Comparison of ENCODE assay signal across 10 mouse cellular contexts in genomic region chr12:112012511-112013270, GRCm38 (mm10). TPM values are rescaled to one million over a fixed set of nuclear protein-coding genes. Genes with fewer than 3 reads are reported as not detected.
DNase-seq lines count a peak whose midpoint lies in the region; ATAC-seq and TF ChIP-seq lines count a peak whose summit lies in the region.
"Had no signal": no experiment of that assay in that cellular context is flagged by ENCODE, and none has a peak within 500 bp of the region (broad histone marks: within the 10 kb centered on the region; RNA-seq: fewer than 3 reads in every experiment).

No protein-coding gene starts in this region.

- H3K4me3 ChIP-seq in ES-E14 (ENCODE audit: insufficient read depth in 1 of 2, low read depth in 1 of 2, low read length in 2 of 2, poor library complexity in 1 of 2, severe bottlenecking in 1 of 2), result peak overlapping the region in 1 of 2 experiments; percentile 26; a peak in 1 of 4 replicates
- no peak overlapping the region for H3K4me3 ChIP-seq in intestine, embryonic 15.5 days (replicated peaks)
- H3K4me3 ChIP-seq in liver, postnatal 0 days (ENCODE audit: low read depth, low read length), result no peak overlapping the region

- no peaks in the 10 kb centered on the region for H3K27me3 ChIP-seq in intestine, embryonic 15.5 days (replicated peaks)
- H3K27me3 ChIP-seq in liver, postnatal 0 days (ENCODE audit: insufficient read depth, low read length), result no peaks in the 10 kb centered on the region

- peaks cover 0 to 11% of the 10 kb centered on the region in 2 experiments; a peak in 2 of 4 replicates for H3K4me1 ChIP-seq in ES-E14 (ENCODE audit: control insufficient read depth in 2 of 2, insufficient read depth in 2 of 2, low read length in 2 of 2, poor library complexity in 1 of 2)
- H3K4me1 ChIP-seq in intestine, embryonic 15.5 days (replicated peaks), result no peaks in the 10 kb centered on the region
- no peaks in the 10 kb centered on the region for H3K4me1 ChIP-seq in liver, postnatal 0 days (ENCODE audit: insufficient read depth)

- no peaks in the 10 kb centered on the region for H3K9me3 ChIP-seq in ES-E14 (ENCODE audit: control insufficient read depth, insufficient read depth, low read depth, low read length)
- H3K9me3 ChIP-seq in intestine, embryonic 15.5 days, result no peaks in the 10 kb centered on the region
- no peaks in the 10 kb centered on the region for H3K9me3 ChIP-seq in liver, postnatal 0 days (ENCODE audit: low read length)

- H3K9ac ChIP-seq in ES-E14 (ENCODE audit: insufficient read depth, low read depth, low read length, poor library complexity, severe bottlenecking), result no peak overlapping the region
- H3K9ac ChIP-seq in intestine, embryonic 15.5 days, result no peak overlapping the region
- H3K9ac ChIP-seq in liver, postnatal 0 days (replicated peaks), result no peak overlapping the region

- no peaks in the 10 kb centered on the region for H3K36me3 ChIP-seq in ES-E14 (ENCODE audit: control insufficient read depth, insufficient read depth, low read length, poor library complexity, severe bottlenecking)
- H3K36me3 ChIP-seq in intestine, embryonic 15.5 days, result no peaks in the 10 kb centered on the region
- H3K36me3 ChIP-seq in liver, postnatal 0 days (replicated peaks; ENCODE audit: insufficient read depth, low read length), result no peaks in the 10 kb centered on the region

- no peak overlapping the region for H3K27ac ChIP-seq in ES-E14 (ENCODE audit: insufficient read depth, low read depth, low read length, poor library complexity, severe bottlenecking)
- H3K27ac ChIP-seq in intestine, embryonic 15.5 days, result no peak overlapping the region
- no peak overlapping the region for H3K27ac ChIP-seq in liver, postnatal 0 days (ENCODE audit: low read depth)

- TF ChIP-seq EP300 in liver, postnatal 0 days (IDR thresholded peaks at IDR 0.05; ENCODE audit: low read depth), result no peak

- 43% methylated on average over 12 of the region's 12 CpGs for WGBS in intestine, embryonic 15.5 days
- 54% methylated on average over 12 of the region's 12 CpGs for WGBS in liver, postnatal 0 days (ENCODE audit: insufficient replicate concordance)

- TF ChIP-seq CTCF in liver, postnatal 0 days (IDR thresholded peaks at IDR 0.05; ENCODE audit: low read depth), result no peak

- peak; percentile 86 for ATAC-seq in intestine, embryonic 15.5 days
- ATAC-seq in liver, postnatal 0 days, result peak; percentile 79

- in situ Hi-C loops in ES-E14 (cut with MboI; ENCODE audit: low sequenced_read_pairs in 2 of 2, unreplicated experiment in 2 of 2), result no loop called here

- DNase-seq in ES-E14 (ENCODE audit: low read depth, low spot score), result peak; percentile 34
- DNase-seq in embryo, embryonic 9.5 days (ENCODE audit: extremely low spot score), result peak; percentile 80
- DNase-seq in liver, postnatal 0 days, result peak; percentile 43
- DNase-seq in Muller cell, postnatal 12 days (ENCODE audit: inconsistent ontology term), result no peak
- DNase-seq in ovary, postnatal 14 days (ENCODE audit: low spot score), result no peak
- DNase-seq in cerebellum, postnatal 25 days, result no peak
- no peak for DNase-seq in thymus, postnatal 25 days

- H3K4me2 ChIP-seq in intestine, embryonic 15.5 days (replicated peaks), result peak overlapping the region; percentile 33; the same call in 1 of the 2 replicates
- no peak overlapping the region for H3K4me2 ChIP-seq in liver, postnatal 0 days (ENCODE audit: low read depth, low read length)

TF ChIP-seq in ES-E14, 5 proteins besides CTCF, POLR2A, EP300 and RAD21:
- no peak for TF ChIP-seq CHD2 (IDR thresholded peaks at IDR 0.05; ENCODE audit: low read depth, low read length)

RNA-seq across cellular contexts. Expression of gene Rd3l, which starts 31.6 kb away (rescaled TPM):
- total RNA-seq in ES-E14 (2012; rRNA removed), result not detected in 2 replicates
- not detected in 2 replicates for polyA plus RNA-seq in intestine, embryonic 15.5 days (2015; fragmentation: Nextera tagmentation; extraction: Ambion mirVana)
- not detected in 2 replicates for polyA plus RNA-seq in liver, postnatal 0 days (2015; fragmentation: Nextera tagmentation; extraction: Ambion mirVana)
- total RNA-seq: monocyte, adult 5-6 weeks had no signal
- polyA plus RNA-seq: thymus, postnatal 0 days had no signal

RNA-seq across cellular contexts. Expression of gene Tdrd9, which starts 41.3 kb away (rescaled TPM):
- total RNA-seq in ES-E14 (2012; rRNA removed), result 0.58 and 0.67 TPM in 2 replicates
- 0.46 TPM in 1 of 2 replicates, not detected in the other for polyA plus RNA-seq in intestine, embryonic 15.5 days (2015; fragmentation: Nextera tagmentation; extraction: Ambion mirVana)
- polyA plus RNA-seq in liver, postnatal 0 days (2015; fragmentation: Nextera tagmentation; extraction: Ambion mirVana), result 0.15 and 0.21 TPM in 2 replicates
- total RNA-seq: monocyte, adult 5-6 weeks had no signal

RNA-seq across cellular contexts. Expression of gene Atp5mpl, which starts 45.9 kb away (rescaled TPM):
- total RNA-seq in ES-E14 (2012; rRNA removed), result 180 and 297 TPM in 2 replicates
- 924 and 941 TPM in 2 replicates for polyA plus RNA-seq in intestine, embryonic 15.5 days (2015; fragmentation: Nextera tagmentation; extraction: Ambion mirVana)
- 676 and 694 TPM in 2 replicates for polyA plus RNA-seq in liver, postnatal 0 days (2015; fragmentation: Nextera tagmentation; extraction: Ambion mirVana)

Comparison
In these comparisons a context has a peak if more than half of its experiments do, and no peak if none do; other contexts are left out.
1. DNase-seq: peak in ES-E14 (single experiment), embryo, embryonic 9.5 days (single experiment) and liver, postnatal 0 days (single experiment); none in Muller cell, postnatal 12 days (single experiment), ovary, postnatal 14 days (single experiment), cerebellum, postnatal 25 days (0 of 2) and thymus, postnatal 25 days (single experiment).